Mouse (Mus musculus): ENCODE results near the gene Lrmp. TPM values are rescaled to one million over a fixed set of nuclear protein-coding genes. Genes with fewer than 3 reads are reported as not detected.

Lrmp gene
- polyA plus RNA-seq, 1 experiment from 2014 or later, result 2.4 TPM

GRCm38 (mm10) chr6:145106163-145106842, 9.2 kb upstream of the Lrmp start:
- Histone ChIP-seq H3K4me1 (no peaks in the 10 kb centered on the region), H3K27me3 (replicated peaks) (no peaks in the 10 kb centered on the region), H3K4me2 (replicated peaks) (no peak overlapping the region), H3K27ac (no peak overlapping the region), H3K9me3 (0 out of 2 replicates have a peak, but pooled peaks cover 3% of the 10 kb centered on the region), H3K4me3 (no peak overlapping the region), H3K9ac (no peak overlapping the region), H3K36me3 (no peaks in the 10 kb centered on the region)
- no peak for ATAC-seq (ENCODE audit: low FRiP score, low read depth)
- 92% methylated on average over 5 of the region's 6 CpGs for WGBS

- no peak overlapping the region for H3K4me3 ChIP-seq
- H3K4me1 ChIP-seq, result no peaks in the 10 kb centered on the region
- ATAC-seq (ENCODE audit: low FRiP score, low read depth), result no peak
- no peak overlapping the region for H3K27ac ChIP-seq
- H3K36me3 ChIP-seq, result no peaks in the 10 kb centered on the region
- H3K4me2 ChIP-seq (replicated peaks), result no peak overlapping the region
- WGBS, result 94% methylated on average over 4 of the region's 4 CpGs
- H3K9me3 ChIP-seq, result 0 out of 2 replicates have a peak, but pooled peaks cover 3% of the 10 kb centered on the region
- no peak overlapping the region for H3K9ac ChIP-seq
- no peaks in the 10 kb centered on the region for H3K27me3 ChIP-seq (replicated peaks)
Observed at GRCm38 (mm10) chr6:145110786-145111185, 4.7 kb upstream of the Lrmp start.

GRCm38 (mm10) chr6:145112865-145113264, 2.6 kb upstream of the Lrmp start:
- Histone ChIP-seq H3K36me3 (no peaks in the 10 kb centered on the region), H3K9ac (no peak overlapping the region), H3K9me3 (0 out of 2 replicates have a peak, but pooled peaks cover 3% of the 10 kb centered on the region), H3K27me3 (replicated peaks) (no peaks in the 10 kb centered on the region), H3K4me3 (no peak overlapping the region), H3K27ac (no peak overlapping the region), H3K4me2 (replicated peaks) (no peak overlapping the region), H3K4me1 (peaks cover 12% of the 10 kb centered on the region)
- no peak for ATAC-seq (ENCODE audit: low FRiP score, low read depth)
- WGBS, result 74% methylated on average over 6 of the region's 6 CpGs

- Histone ChIP-seq H3K9ac (no peak overlapping the region), H3K4me1 (peaks cover 12% of the 10 kb centered on the region), H3K4me3 (no peak overlapping the region), H3K27ac (no peak overlapping the region), H3K36me3 (no peaks in the 10 kb centered on the region), H3K4me2 (replicated peaks) (no peak overlapping the region), H3K27me3 (replicated peaks) (0 out of 2 replicates have a peak, but pooled peaks cover 2% of the 10 kb centered on the region), H3K9me3 (0 out of 2 replicates have a peak, but pooled peaks cover 3% of the 10 kb centered on the region)
- 80% methylated on average over 2 of the region's 2 CpGs for WGBS
- ATAC-seq (ENCODE audit: low FRiP score, low read depth), result no peak
Observed at GRCm38 (mm10) chr6:145114561-145114960, 892 bp upstream of the Lrmp start.

GRCm38 (mm10) chr6:145116098-145116672, 732 bp downstream of the Lrmp start:
- peak; percentile 84 for ATAC-seq (ENCODE audit: low FRiP score, low read depth)
- H3K4me2 ChIP-seq (replicated peaks), result peak overlapping the region; percentile 17; the same call in 1 of the 2 replicates
- H3K4me1 ChIP-seq, result peaks cover 12% of the 10 kb centered on the region
- H3K9ac ChIP-seq, result no peak overlapping the region
- H3K4me3 ChIP-seq, result no peak overlapping the region
- 0 out of 2 replicates have a peak, but pooled peaks cover 3% of the 10 kb centered on the region for H3K27me3 ChIP-seq (replicated peaks)
- H3K27ac ChIP-seq, result peak overlapping the region; percentile 21; the same call in 1 of the 2 replicates
- 9% methylated on average over 4 of the region's 4 CpGs for WGBS
- no peaks in the 10 kb centered on the region for H3K36me3 ChIP-seq
- H3K9me3 ChIP-seq, result no peaks in the 10 kb centered on the region

GRCm38 (mm10) chr6:145120086-145120485, 4.6 kb downstream of the Lrmp start:
- H3K9ac ChIP-seq, result no peak overlapping the region
- 73% methylated on average over 2 of the region's 2 CpGs for WGBS
- ATAC-seq (ENCODE audit: low FRiP score, low read depth), result no peak
- H3K27ac ChIP-seq, result no peak overlapping the region
- no peak overlapping the region for H3K4me3 ChIP-seq
- H3K27me3 ChIP-seq (replicated peaks), result 0 out of 2 replicates have a peak, but pooled peaks cover 3% of the 10 kb centered on the region
- H3K9me3 ChIP-seq, result no peaks in the 10 kb centered on the region
- no peaks in the 10 kb centered on the region for H3K36me3 ChIP-seq
- H3K4me1 ChIP-seq, result peaks cover 19% of the 10 kb centered on the region
- no peak overlapping the region for H3K4me2 ChIP-seq (replicated peaks)

GRCm38 (mm10) chr6:145120787-145121589, 5.5 kb downstream of the Lrmp start:
- Histone ChIP-seq H3K9me3 (no peaks in the 10 kb centered on the region), H3K4me1 (peaks cover 17% of the 10 kb centered on the region), H3K4me3 (no peak overlapping the region), H3K4me2 (replicated peaks) (no peak overlapping the region), H3K9ac (no peak overlapping the region), H3K27ac (no peak overlapping the region), H3K27me3 (replicated peaks) (0 out of 2 replicates have a peak, but pooled peaks cover 3% of the 10 kb centered on the region), H3K36me3 (no peaks in the 10 kb centered on the region)
- 56% methylated on average over 18 of the region's 18 CpGs for WGBS
- ATAC-seq (ENCODE audit: low FRiP score, low read depth), result no peak

GRCm38 (mm10) chr6:145121590-145122420, 6.4 kb downstream of the Lrmp start:
- H3K36me3 ChIP-seq, result no peaks in the 10 kb centered on the region
- no peak overlapping the region for H3K4me3 ChIP-seq
- H3K4me1 ChIP-seq, result peaks cover 9% of the 10 kb centered on the region
- H3K4me2 ChIP-seq (replicated peaks), result no peak overlapping the region
- no peaks in the 10 kb centered on the region for H3K9me3 ChIP-seq
- ATAC-seq (ENCODE audit: low FRiP score, low read depth), result no peak
- H3K27me3 ChIP-seq (replicated peaks), result 0 out of 2 replicates have a peak, but pooled peaks cover 3% of the 10 kb centered on the region
- WGBS, result 48% methylated on average over 21 of the region's 21 CpGs
- no peak overlapping the region for H3K27ac ChIP-seq
- no peak overlapping the region for H3K9ac ChIP-seq

- H3K9ac ChIP-seq, result no peak overlapping the region
- no peak overlapping the region for H3K27ac ChIP-seq
- no peaks in the 10 kb centered on the region for H3K9me3 ChIP-seq
- 0 out of 2 replicates have a peak, but pooled peaks cover 3% of the 10 kb centered on the region for H3K27me3 ChIP-seq (replicated peaks)
- H3K4me3 ChIP-seq, result no peak overlapping the region
- peaks cover 7% of the 10 kb centered on the region for H3K4me1 ChIP-seq
- no peak for ATAC-seq (ENCODE audit: low FRiP score, low read depth)
- WGBS, result 43% methylated on average over 8 of the region's 8 CpGs
- H3K4me2 ChIP-seq (replicated peaks), result no peak overlapping the region
- H3K36me3 ChIP-seq, result no peaks in the 10 kb centered on the region
Observed at GRCm38 (mm10) chr6:145122423-145123059, 7.1 kb downstream of the Lrmp start.

- H3K4me1 ChIP-seq, result peaks cover 7% of the 10 kb centered on the region
- no peak overlapping the region for H3K4me2 ChIP-seq (replicated peaks)
- no peak for ATAC-seq (ENCODE audit: low FRiP score, low read depth)
- H3K27ac ChIP-seq, result no peak overlapping the region
- H3K9ac ChIP-seq, result no peak overlapping the region
- 0 out of 2 replicates have a peak, but pooled peaks cover 3% of the 10 kb centered on the region for H3K27me3 ChIP-seq (replicated peaks)
- WGBS, result 71% methylated on average over 11 of the region's 11 CpGs
- H3K4me3 ChIP-seq, result no peak overlapping the region
- no peaks in the 10 kb centered on the region for H3K9me3 ChIP-seq
- H3K36me3 ChIP-seq, result no peaks in the 10 kb centered on the region
Observed at GRCm38 (mm10) chr6:145123136-145124060, 7.9 kb downstream of the Lrmp start.
